Mouse (Mus musculus) embryonic facial prominence, embryonic 11.5 days (tissue): ENCODE results near the gene Pif1. TPM values are rescaled to one million over a fixed set of nuclear protein-coding genes. Genes with fewer than 3 reads are reported as not detected.

Experiments used
- ATAC-seq: fragments of 200-750 bp; cut with Nextera tagmentation; replicated peaks from 2 replicates; pipeline ENCODE4 v1.8.0; 2017; ENCODE audit warnings: low read depth; ENCODE audit not compliant: insufficient number of reproducible peaks, low FRiP score, low TSS enrichment
- DNase-seq: peaks from one replicate; pipeline ENCODE4 v3.0.0-alpha.2; 2015; ENCODE audit warnings: low spot score
- H3K27ac ChIP-seq: fragments of 300-500 bp; sonication (generic); replicated peaks from 2 replicates; pipeline ENCODE4 v1.5.1; 2014; ENCODE audit warnings: mild to moderate bottlenecking, low read depth, low read length, control low read depth
- H3K27me3 ChIP-seq: fragments of 300-500 bp; sonication (generic); 2 replicates; pipeline ENCODE4 v1.6.1; 2014; ENCODE audit warnings: mild to moderate bottlenecking, low read length, moderate library complexity, mixed read lengths; ENCODE audit not compliant: control insufficient read depth, insufficient read depth
- H3K36me3 ChIP-seq: fragments of 300-500 bp; sonication (generic); replicated peaks from 2 replicates; pipeline ENCODE4 v1.6.1; 2014; ENCODE audit warnings: low read depth, mild to moderate bottlenecking, low read length, moderate library complexity, mixed read lengths; ENCODE audit not compliant: control insufficient read depth, insufficient read depth
- H3K4me1 ChIP-seq: fragments of 300-500 bp; sonication (generic); 2 replicates; pipeline ENCODE4 v1.6.1; 2014; ENCODE audit warnings: low read length, mixed read lengths; ENCODE audit not compliant: control insufficient read depth, insufficient read depth
- H3K4me2 ChIP-seq: fragments of 300-500 bp; sonication (generic); 2 replicates; pipeline ENCODE4 v1.6.1; 2014; ENCODE audit warnings: low read depth, mild to moderate bottlenecking, control low read depth, low read length, moderate library complexity
- H3K4me3 ChIP-seq: fragments of 300-500 bp; sonication (generic); 2 replicates; pipeline ENCODE4 v1.5.1; 2014; ENCODE audit warnings: low read depth, low read length, control low read depth
- H3K9ac ChIP-seq: fragments of 300-500 bp; sonication (generic); replicated peaks from 2 replicates; pipeline ENCODE4 v1.6.1; 2014; ENCODE audit warnings: mild to moderate bottlenecking, control low read depth, low read length
- H3K9me3 ChIP-seq: fragments of 300-500 bp; sonication (generic); replicated peaks from 2 replicates; pipeline ENCODE4 v1.6.1; 2016; ENCODE audit warnings: mild to moderate bottlenecking, low read length, inconsistent platforms, mixed read lengths; ENCODE audit not compliant: control insufficient read depth
- WGBS: fragments of 180-500 bp; shearing (Covaris S2); extraction: QIAGEN DNeasy Blood & Tissue Kit; methylation state at CpG from one replicate; pipeline ENCODE4 v1.1.7; 2014; 5-methylcytosine and 5-hydroxymethylcytosine counted together
- polyA plus RNA-seq: library from polyadenylated mRNA; unstranded; fragments of >200 nt; fragmentation: Nextera tagmentation; extraction: Ambion mirVana; gene quantifications from 2 replicates; pipeline ENCODE4 v1.2.1, GENCODE M21; 2014

The Pif1 gene
- polyA plus RNA-seq, 1 experiment from 2014 or later, result 9.7 TPM

GRCm38 (mm10) chr9:65605471-65606136, 18.6 kb downstream of the Pif1 start:
- 6% methylated on average over 9 of the region's 9 CpGs for WGBS
- ATAC-seq (peak; percentile 88), DNase-seq (peak; percentile 99)
- no peak overlapping the region for H3K4me2 ChIP-seq
- H3K4me1 ChIP-seq, result no peaks in the 10 kb centered on the region
- H3K36me3 ChIP-seq, result no peaks in the 10 kb centered on the region
- no peaks in the 10 kb centered on the region for H3K9me3 ChIP-seq
- H3K27ac ChIP-seq, result no peak overlapping the region
- no peaks in the 10 kb centered on the region for H3K27me3 ChIP-seq
- no peak overlapping the region for H3K4me3 ChIP-seq
- no peak overlapping the region for H3K9ac ChIP-seq

- DNase-seq, result no peak
- H3K9me3 ChIP-seq, result no peaks in the 10 kb centered on the region
- WGBS, result 34% methylated on average over 9 of the region's 9 CpGs
- ATAC-seq, result no peak
- H3K36me3 ChIP-seq, result no peaks in the 10 kb centered on the region
- no peaks in the 10 kb centered on the region for H3K27me3 ChIP-seq
- no peak overlapping the region for H3K27ac ChIP-seq
- no peak overlapping the region for H3K4me2 ChIP-seq
- peak overlapping the region; percentile 2; the same call in 1 of the 2 replicates for H3K9ac ChIP-seq
- no peaks in the 10 kb centered on the region for H3K4me1 ChIP-seq
- no peak overlapping the region for H3K4me3 ChIP-seq
Observed at GRCm38 (mm10) chr9:65606321-65607109, 19.6 kb downstream of the Pif1 start.

DNA sequence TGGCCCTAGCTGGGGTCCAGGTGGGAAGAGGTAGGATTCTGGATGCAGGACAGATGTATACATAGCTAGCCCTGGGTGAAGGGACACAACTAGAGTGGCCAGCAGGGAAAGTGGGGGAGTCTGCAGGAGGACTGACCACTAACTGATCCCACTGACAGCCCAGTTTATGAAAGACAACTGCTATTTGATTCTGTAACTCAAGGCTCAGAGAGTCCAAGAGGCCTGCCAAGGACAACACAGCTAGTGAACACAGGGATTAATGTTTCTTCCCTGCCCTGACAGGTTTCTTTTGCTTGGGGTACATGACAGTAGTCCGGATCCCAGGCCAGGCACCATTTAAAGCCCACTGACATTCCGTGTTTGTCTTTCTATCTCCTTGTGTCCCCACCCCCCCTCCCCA, 20.2 kb downstream of the Pif1 start:
- Histone ChIP-seq H3K4me2 (no peak overlapping the region), H3K4me3 (no peak overlapping the region), H3K9ac (no peak overlapping the region; the same call in 1 of the 2 replicates), H3K27ac (no peak overlapping the region), H3K27me3 (no peaks in the 10 kb centered on the region), H3K9me3 (no peaks in the 10 kb centered on the region), H3K4me1 (no peaks in the 10 kb centered on the region), H3K36me3 (no peaks in the 10 kb centered on the region)
- WGBS, result 35% methylated on average over 2 of the region's 2 CpGs
- ATAC-seq (no peak), DNase-seq (no peak)

- H3K27ac ChIP-seq, result no peak overlapping the region
- no peaks in the 10 kb centered on the region for H3K36me3 ChIP-seq
- no peak overlapping the region for H3K9ac ChIP-seq
- no peaks in the 10 kb centered on the region for H3K9me3 ChIP-seq
- no peaks in the 10 kb centered on the region for H3K27me3 ChIP-seq
- ATAC-seq (no peak), DNase-seq (no peak)
- no peaks in the 10 kb centered on the region for H3K4me1 ChIP-seq
- H3K4me2 ChIP-seq, result no peak overlapping the region
- no peak overlapping the region for H3K4me3 ChIP-seq
- WGBS, result 82% methylated on average over 5 of the region's 5 CpGs
Observed at GRCm38 (mm10) chr9:65611969-65612486, 25.1 kb downstream of the Pif1 start.

DNA sequence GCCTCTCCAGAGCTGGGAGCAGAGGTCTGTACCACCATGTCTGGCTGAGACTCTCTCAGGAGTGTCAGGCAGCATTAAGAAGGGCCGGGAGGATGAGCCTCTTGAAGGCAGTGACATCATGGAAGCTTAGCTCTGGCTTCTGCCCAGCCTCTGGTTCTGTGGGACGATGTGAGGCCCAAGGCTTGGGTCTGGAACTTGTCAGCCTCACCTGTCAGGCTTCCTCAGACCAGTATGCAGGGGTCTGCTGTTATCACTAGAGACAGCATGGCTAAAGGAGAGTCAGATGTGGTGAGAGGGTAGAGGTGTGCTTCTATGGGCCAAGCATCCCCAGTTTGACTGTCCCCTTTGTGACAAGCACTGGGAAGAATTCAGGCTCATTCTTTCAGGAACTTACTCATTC, 26.1 kb downstream of the Pif1 start:
- Histone ChIP-seq H3K36me3 (no peaks in the 10 kb centered on the region), H3K4me3 (no peak overlapping the region), H3K4me2 (no peak overlapping the region), H3K9me3 (no peaks in the 10 kb centered on the region), H3K4me1 (no peaks in the 10 kb centered on the region), H3K27ac (no peak overlapping the region), H3K27me3 (no peaks in the 10 kb centered on the region), H3K9ac (no peak overlapping the region)
- 63% methylated on average over 2 of the region's 2 CpGs for WGBS
- ATAC-seq (no peak), DNase-seq (no peak)

DNA sequence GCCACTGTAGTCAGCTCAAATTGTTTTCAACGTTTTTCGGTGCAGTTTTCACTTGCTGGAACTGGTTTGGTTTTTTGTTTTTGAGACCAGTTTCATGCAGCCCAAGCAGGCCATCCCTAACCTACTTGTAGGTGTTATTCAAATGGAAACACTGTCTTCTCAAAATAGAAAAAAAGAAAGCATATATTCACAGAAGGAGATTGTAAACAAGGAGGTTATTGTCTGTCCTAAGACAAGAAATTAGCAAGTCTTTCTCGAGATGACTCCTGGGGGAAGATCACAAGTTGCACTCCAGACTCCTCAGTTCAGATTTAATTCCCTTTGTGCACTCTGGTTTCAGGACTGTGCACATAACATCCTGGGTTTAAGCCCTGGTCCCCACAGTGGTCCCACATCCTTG, 32.4 kb downstream of the Pif1 start:
- no peaks in the 10 kb centered on the region for H3K36me3 ChIP-seq
- H3K4me2 ChIP-seq, result no peak overlapping the region
- no peak overlapping the region for H3K9ac ChIP-seq
- no peaks in the 10 kb centered on the region for H3K9me3 ChIP-seq
- no peaks in the 10 kb centered on the region for H3K27me3 ChIP-seq
- DNase-seq, result no peak
- no peak overlapping the region for H3K4me3 ChIP-seq
- WGBS, result 53% methylated on average over 3 of the region's 3 CpGs
- H3K27ac ChIP-seq, result no peak overlapping the region
- no peak for ATAC-seq
- H3K4me1 ChIP-seq, result no peaks in the 10 kb centered on the region

GRCm38 (mm10) chr9:65621196-65621595, 34.2 kb downstream of the Pif1 start:
- WGBS, result 92% methylated on average over 4 of the region's 4 CpGs
- H3K27me3 ChIP-seq, result no peaks in the 10 kb centered on the region
- H3K4me3 ChIP-seq, result no peak overlapping the region
- no peak overlapping the region for H3K27ac ChIP-seq
- no peak overlapping the region for H3K4me2 ChIP-seq
- DNase-seq (no peak), ATAC-seq (no peak)
- H3K9me3 ChIP-seq, result no peaks in the 10 kb centered on the region
- H3K36me3 ChIP-seq, result no peaks in the 10 kb centered on the region
- H3K4me1 ChIP-seq, result no peaks in the 10 kb centered on the region
- H3K9ac ChIP-seq, result no peak overlapping the region

DNA sequence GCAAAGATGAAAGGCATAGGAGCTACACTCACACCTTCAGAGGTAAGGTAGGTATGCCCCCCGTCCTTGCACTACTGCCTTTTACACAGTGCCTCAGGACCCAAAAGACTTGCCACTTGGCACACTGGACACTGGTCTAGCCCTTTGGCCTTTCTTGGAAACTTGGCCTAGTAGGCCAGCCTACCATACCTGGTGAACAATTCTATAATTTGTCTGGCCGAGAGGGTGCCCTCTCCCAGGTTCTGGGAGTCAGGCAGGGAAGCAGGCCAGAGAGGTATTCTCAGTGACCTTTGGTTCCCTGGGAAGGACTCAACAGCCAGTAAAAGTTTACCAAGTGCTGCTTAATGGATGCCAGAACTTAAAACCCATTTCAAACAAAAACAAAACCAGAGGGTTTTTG, 34.7 kb downstream of the Pif1 start:
- Histone ChIP-seq H3K27ac (no peak overlapping the region), H3K9ac (no peak overlapping the region), H3K9me3 (no peaks in the 10 kb centered on the region), H3K4me2 (no peak overlapping the region), H3K36me3 (no peaks in the 10 kb centered on the region), H3K4me3 (no peak overlapping the region), H3K4me1 (no peaks in the 10 kb centered on the region), H3K27me3 (no peaks in the 10 kb centered on the region)
- WGBS, result 70% methylated on average over 2 of the region's 2 CpGs
- no peak for DNase-seq
- no peak for ATAC-seq
